Mouse (Mus musculus) CH12.LX (cell line): Measurements from ENCODE around the gene Slc37a3. TPM values are rescaled to one million over a fixed set of nuclear protein-coding genes. Genes with fewer than 3 reads are reported as not detected.
A peak's percentile ranks its signal among the peaks of the same experiment; 100 is the strongest.

Experiments used
- DNase-seq: peaks from one replicate; pipeline ENCODE4 v3.0.0-alpha.2; 2013; ENCODE audit errors: extremely low read depth
- H3K27ac ChIP-seq: 2 replicates; pipeline ENCODE4 v1.5.1; 2012; ENCODE audit warnings: low read depth, mild to moderate bottlenecking, control low read depth, moderate library complexity; ENCODE audit not compliant: insufficient read depth
- H3K27me3 ChIP-seq: replicated peaks from 2 replicates; pipeline ENCODE3; 2012; ENCODE audit warnings: inconsistent platforms
- H3K36me3 ChIP-seq, 2 experiments: replicated peaks in 1 of 2; 2 replicates each; pipeline versions ENCODE3 to v1.6.1; 2012; ENCODE audit warnings: inconsistent platforms in 1 of 2, low read length in 1 of 2, mild to moderate bottlenecking in 1 of 2, mixed read lengths in 1 of 2, moderate library complexity in 1 of 2; ENCODE audit not compliant: control insufficient read depth in 1 of 2, insufficient read depth in 1 of 2
- H3K4me1 ChIP-seq, 2 experiments: 2 replicates each; pipeline ENCODE4 v1.6.1; 2012; ENCODE audit warnings: inconsistent platforms in 1 of 2, moderate library complexity in 1 of 2; ENCODE audit not compliant: insufficient read depth in 2 of 2, control insufficient read depth in 1 of 2
- H3K4me2 ChIP-seq: 2 replicates; pipeline ENCODE4 v1.6.1; 2012; ENCODE audit warnings: low read depth, mild to moderate bottlenecking, control low read depth; ENCODE audit not compliant: poor library complexity, insufficient read depth, severe bottlenecking
- H3K4me3 ChIP-seq, 3 experiments: fragments of 150-350 bp in 1 of 3; sonication (generic) in 1 of 3; replicated peaks in 1 of 3; 2 replicates each; pipeline versions ENCODE3 to v1.5.1; 2011 to 2012; ENCODE audit warnings: low read depth in 2 of 3, low read length in 2 of 3, mild to moderate bottlenecking in 2 of 3, moderate library complexity in 2 of 3, control low read depth in 1 of 3, improper control_type of control experiment in 1 of 3, inconsistent platforms in 1 of 3, mixed read lengths in 1 of 3; ENCODE audit not compliant: poor library complexity in 1 of 3
- H3K79me2 ChIP-seq: replicated peaks from 2 replicates; pipeline ENCODE4 v1.6.1; 2012; ENCODE audit warnings: mild to moderate bottlenecking, moderate library complexity; ENCODE audit not compliant: control insufficient read depth, poor library complexity, insufficient read depth, severe bottlenecking; ENCODE audit errors: extremely low read depth
- H3K9ac ChIP-seq: 2 replicates; pipeline ENCODE4 v1.6.1; 2012; ENCODE audit warnings: low read depth, mild to moderate bottlenecking, control low read depth, moderate library complexity; ENCODE audit not compliant: insufficient read depth
- H3K9me3 ChIP-seq: replicated peaks from 2 replicates; pipeline ENCODE3; 2012; ENCODE audit warnings: low read length, inconsistent platforms, mixed read lengths
- BHLHE40 ChIP-seq: IDR thresholded peaks from 2 replicates; pipeline ENCODE4 v1.6.1; 2011; ENCODE audit warnings: mild to moderate bottlenecking, low read depth, low read length, improper control_type of control experiment
- CHD1 ChIP-seq: IDR thresholded peaks from 2 replicates; pipeline ENCODE4 v1.6.1; 2012; ENCODE audit warnings: low read depth, low read length, improper control_type of control experiment, inconsistent platforms
- CHD2 ChIP-seq: IDR thresholded peaks from 2 replicates; pipeline ENCODE4 v1.6.1; 2011; ENCODE audit warnings: low read length, improper control_type of control experiment
- E2F4 ChIP-seq: IDR thresholded peaks from 2 replicates; pipeline ENCODE4 v1.6.1; 2011; ENCODE audit warnings: low read depth, low read length, improper control_type of control experiment; ENCODE audit not compliant: insufficient replicate concordance
- ELF1 ChIP-seq: IDR thresholded peaks from 2 replicates; pipeline ENCODE4 v1.6.1; 2014; ENCODE audit warnings: low read depth, mild to moderate bottlenecking, inconsistent platforms, low read length, improper control_type of control experiment
- GABPA ChIP-seq: IDR thresholded peaks from 2 replicates; pipeline ENCODE4 v1.6.1; 2012; ENCODE audit warnings: low read depth, low read length, improper control_type of control experiment, inconsistent platforms; ENCODE audit not compliant: insufficient replicate concordance
- HCFC1 ChIP-seq: IDR thresholded peaks from 2 replicates; pipeline ENCODE4 v1.6.1; 2012; ENCODE audit warnings: low read depth, mild to moderate bottlenecking, inconsistent platforms, low read length, improper control_type of control experiment
- KAT2A ChIP-seq: IDR thresholded peaks from 2 replicates; pipeline ENCODE4 v1.6.1; 2012; ENCODE audit warnings: low read length, improper control_type of control experiment, inconsistent platforms; ENCODE audit not compliant: insufficient replicate concordance
- MAX ChIP-seq: IDR thresholded peaks from 2 replicates; pipeline ENCODE4 v1.6.1; 2011; ENCODE audit warnings: low read length, improper control_type of control experiment
- MAZ ChIP-seq: IDR thresholded peaks from 2 replicates; pipeline ENCODE4 v1.6.1; 2012; ENCODE audit warnings: low read depth, mild to moderate bottlenecking, inconsistent platforms, low read length, improper control_type of control experiment, moderate library complexity
- MXI1 ChIP-seq: IDR thresholded peaks from 2 replicates; pipeline ENCODE4 v1.6.1; 2011; ENCODE audit warnings: mild to moderate bottlenecking, low read depth, low read length, improper control_type of control experiment
- POLR2A ChIP-seq: IDR thresholded peaks from 2 replicates; pipeline ENCODE4 v1.6.1; 2011; ENCODE audit warnings: low read depth, mild to moderate bottlenecking, improper control_type of control experiment, low read length
- RAD21 ChIP-seq: IDR thresholded peaks from 2 replicates; pipeline ENCODE4 v1.6.1; 2011; ENCODE audit warnings: low read depth, mild to moderate bottlenecking, low read length, improper control_type of control experiment, moderate library complexity
- TCF12 ChIP-seq: IDR thresholded peaks from 2 replicates; pipeline ENCODE4 v1.6.1; 2014; ENCODE audit warnings: low read depth, mild to moderate bottlenecking, inconsistent platforms, low read length, improper control_type of control experiment
- UBTF ChIP-seq: IDR thresholded peaks from 2 replicates; pipeline ENCODE4 v1.6.1; 2012; ENCODE audit warnings: low read depth, mild to moderate bottlenecking, inconsistent platforms, low read length, improper control_type of control experiment, moderate library complexity
- USF1 ChIP-seq: IDR thresholded peaks from 2 replicates; pipeline ENCODE4 v1.6.1; 2014; ENCODE audit warnings: low read depth, mild to moderate bottlenecking, inconsistent platforms, low read length, improper control_type of control experiment
- USF2 ChIP-seq: conservative IDR thresholded peaks from 2 replicates; pipeline ENCODE4 v1.6.1; 2011; ENCODE audit warnings: low read depth, low read length, improper control_type of control experiment
- ZMIZ1 ChIP-seq: IDR thresholded peaks from 2 replicates; pipeline ENCODE4 v1.6.1; 2012; ENCODE audit warnings: low read depth, mild to moderate bottlenecking, inconsistent platforms, low read length, improper control_type of control experiment
- dilution Hi-C: fragments of 300-500 bp; cut with MboI; formaldehyde crosslinking; loops from 2 replicates; pipeline ENCODE4 v1.14.3; 2020; ENCODE audit warnings: low sequenced_read_pairs; ENCODE audit not compliant: extremely low pct_unique_long_range_greater_than_20kb, extremely low pct_ligation_motif_present
- in situ Hi-C: fragments of 300-500 bp; cut with MboI; formaldehyde crosslinking; loops from 3 replicates; pipeline ENCODE4 v1.14.3; 2019; ENCODE audit warnings: low sequenced_read_pairs, low pct_ligation_motif_present, low pct_unique_long_range_greater_than_20kb, mixed read lengths
- polyA plus RNA-seq: library from polyadenylated mRNA; unstranded; fragments of >175 nt; gene quantifications from 2 replicates; pipeline ENCODE4 v1.2.1, GENCODE M21; 2012; ENCODE audit warnings: low read depth; ENCODE audit not compliant: insufficient read length
- total RNA-seq, 2 experiments: library from RNA; depleted of rRNA; stranded (reverse); fragments of 300-350 nt in 1 of 2; fragments of >200 nt in 1 of 2; gene quantifications; 2 replicates each; pipeline ENCODE4 v1.2.3; 2012 to 2014

Gene Slc37a3
- total RNA-seq (2012; rRNA removed) (6.5 and 8.0 TPM in 2 replicates), total RNA-seq (2014; rRNA removed) (2.6 and 4.5 TPM in 2 replicates), polyA plus RNA-seq (5.6 and 8.7 TPM in 2 replicates)

- Histone ChIP-seq H3K9ac (peak within 1 kb of the TSS; percentile 80), H3K36me3 (peaks cover 5 to 12% of the 10 kb centered on the region in 2 experiments), H3K27ac (no peak within 1 kb of the TSS), H3K4me2 (peak within 1 kb of the TSS; percentile 65), H3K27me3 (no peaks in the 10 kb centered on the region), H3K4me3 (peak within 1 kb of the TSS; percentile 75 to 94 (median 91)), H3K79me2 (peaks cover 3% of the 10 kb centered on the region; the same call in 1 of the 2 replicates), H3K9me3 (peaks cover 7% of the 10 kb centered on the region), H3K4me1 (peaks cover 13 to 47% of the 10 kb centered on the region in 2 experiments)
- TF ChIP-seq USF1 (peak; percentile 96), CHD1 (no peak), MAX (peak; percentile 86), TCF12 (peak; percentile 57; the same call in 1 of the 2 replicates), UBTF (no peak), USF2 (peak; percentile 92), BHLHE40 (peak; percentile 97), ELF1 (peak; percentile 81), ZMIZ1 (no peak), KAT2A (peak; percentile 88; the same call in 1 of the 2 replicates), GABPA (peak; percentile 33; the same call in 1 of the 2 replicates), MXI1 (peak; percentile 37; the same call in 1 of the 2 replicates), MAZ (peak; percentile 76; the same call in 1 of the 2 replicates), RAD21 (no peak), POLR2A (peak; percentile 77; the same call in 1 of the 2 replicates), HCFC1 (peak; percentile 98), CHD2 (no peak)
- in situ Hi-C loops (no loop called here), dilution Hi-C loops (no loop called here)
- DNase-seq, result peak; percentile 91
Observed at GRCm38 (mm10) chr6:39377311-39377827, at the start of gene Slc37a3. Gene Slc37a3 (minus strand): TSS chr6:39377675.

- H3K9ac ChIP-seq, result no peak overlapping the region
- H3K9me3 ChIP-seq, result no peaks in the 10 kb centered on the region
- H3K4me3 ChIP-seq, result no peak overlapping the region
- H3K4me2 ChIP-seq, result no peak overlapping the region
- peaks cover 4% of the 10 kb centered on the region for H3K27me3 ChIP-seq
- H3K79me2 ChIP-seq, result no peaks in the 10 kb centered on the region
- no peak for DNase-seq
- TF ChIP-seq E2F4, result no peak
- TF ChIP-seq USF2, result no peak
- no peak for TF ChIP-seq CHD1
- TF ChIP-seq CHD2, result no peak
- in situ Hi-C loops, result no loop called here
- H3K27ac ChIP-seq, result no peak overlapping the region
- dilution Hi-C loops, result no loop called here
- no peaks in the 10 kb centered on the region for H3K4me1 ChIP-seq
- no peaks in the 10 kb centered on the region for H3K36me3 ChIP-seq
Observed at GRCm38 (mm10) chr6:39426725-39427124, 49.2 kb upstream of the Slc37a3 start.
